Mouse (Mus musculus) ES-E14 (cell line): ENCODE data around the gene Rtl8c. TPM values are rescaled to one million over a fixed set of nuclear protein-coding genes. Genes with fewer than 3 reads are reported as not detected.
"Not testable (repeated sequence)": the region's sequence is repeated elsewhere in the genome, so short reads cannot be mapped to it uniquely, and the experiment has no call there.

Experiments used
- DNase-seq: peaks from one replicate; pipeline ENCODE4 v3.0.0-alpha.2; 2013; ENCODE audit warnings: low read depth, low spot score
- H3K27ac ChIP-seq: 2 replicates; pipeline ENCODE4 v1.5.1; 2012; ENCODE audit warnings: low read depth, mild to moderate bottlenecking, low read length, moderate library complexity, mixed read lengths; ENCODE audit not compliant: poor library complexity, insufficient read depth, severe bottlenecking
- H3K36me3 ChIP-seq: 2 replicates; pipeline ENCODE4 v1.6.1; 2012; ENCODE audit warnings: mild to moderate bottlenecking, low read length, moderate library complexity, mixed read lengths; ENCODE audit not compliant: control insufficient read depth, poor library complexity, insufficient read depth, severe bottlenecking
- H3K4me1 ChIP-seq, 2 experiments: fragments of 150-350 bp in 1 of 2; sonication (generic) in 1 of 2; 2 replicates each; pipeline ENCODE4 v1.6.1; 2012; ENCODE audit warnings: low read length in 2 of 2, mild to moderate bottlenecking in 1 of 2, mixed read lengths in 1 of 2; ENCODE audit not compliant: control insufficient read depth in 2 of 2, insufficient read depth in 2 of 2, poor library complexity in 1 of 2
- H3K4me3 ChIP-seq, 2 experiments: fragments of 150-350 bp in 1 of 2; sonication (generic) in 1 of 2; 2 replicates each; pipeline ENCODE4 v1.5.1; 2012; ENCODE audit warnings: low read length in 2 of 2, low read depth in 1 of 2, mild to moderate bottlenecking in 1 of 2, mixed read lengths in 1 of 2; ENCODE audit not compliant: insufficient read depth in 1 of 2, poor library complexity in 1 of 2, severe bottlenecking in 1 of 2
- H3K9ac ChIP-seq: 2 replicates; pipeline ENCODE4 v1.6.1; 2012; ENCODE audit warnings: low read depth, mild to moderate bottlenecking, low read length, mixed read lengths; ENCODE audit not compliant: poor library complexity, insufficient read depth, severe bottlenecking
- H3K9me3 ChIP-seq: fragments of 150-350 bp; sonication (generic); 2 replicates; pipeline ENCODE4 v1.6.1; 2012; ENCODE audit warnings: low read depth, mild to moderate bottlenecking, low read length; ENCODE audit not compliant: control insufficient read depth, insufficient read depth
- CHD2 ChIP-seq: IDR thresholded peaks from 2 replicates; pipeline ENCODE4 v1.6.1; 2014; ENCODE audit warnings: mild to moderate bottlenecking, low read depth, low read length, inconsistent platforms
- HCFC1 ChIP-seq: IDR thresholded peaks from 2 replicates; pipeline ENCODE4 v1.6.1; 2012; ENCODE audit warnings: low read length, inconsistent platforms, borderline replicate concordance; ENCODE audit not compliant: insufficient read depth
- MAFK ChIP-seq: IDR thresholded peaks from 2 replicates; pipeline ENCODE4 v1.6.1; 2014; ENCODE audit warnings: mild to moderate bottlenecking, low read depth, low read length, inconsistent platforms; ENCODE audit not compliant: insufficient read depth
- ZC3H11A ChIP-seq: IDR thresholded peaks from 2 replicates; pipeline ENCODE4 v1.6.1; 2012; ENCODE audit warnings: low read depth, mild to moderate bottlenecking, inconsistent platforms, low read length, borderline replicate concordance
- ZNF384 ChIP-seq: IDR thresholded peaks from 2 replicates; pipeline ENCODE4 v1.6.1; 2012; ENCODE audit warnings: low read depth, low read length, inconsistent platforms
- in situ Hi-C, 2 experiments: fragments of 600-800 bp; cut with MboI; formaldehyde crosslinking; loops; one replicate each; pipeline ENCODE4 v1.15.1; 2025; ENCODE audit warnings: low sequenced_read_pairs in 2 of 2, inconsistent platforms in 1 of 2; ENCODE audit not compliant: unreplicated experiment in 2 of 2
- total RNA-seq: library from RNA; depleted of rRNA; stranded (reverse); fragments of 300-350 nt; gene quantifications from 2 replicates; pipeline ENCODE4 v1.2.3, GENCODE M21; 2012; rRNA removed

The Rtl8c gene
- 1.7 TPM in 1 of 2 replicates, not detected in the other for total RNA-seq

DNA sequence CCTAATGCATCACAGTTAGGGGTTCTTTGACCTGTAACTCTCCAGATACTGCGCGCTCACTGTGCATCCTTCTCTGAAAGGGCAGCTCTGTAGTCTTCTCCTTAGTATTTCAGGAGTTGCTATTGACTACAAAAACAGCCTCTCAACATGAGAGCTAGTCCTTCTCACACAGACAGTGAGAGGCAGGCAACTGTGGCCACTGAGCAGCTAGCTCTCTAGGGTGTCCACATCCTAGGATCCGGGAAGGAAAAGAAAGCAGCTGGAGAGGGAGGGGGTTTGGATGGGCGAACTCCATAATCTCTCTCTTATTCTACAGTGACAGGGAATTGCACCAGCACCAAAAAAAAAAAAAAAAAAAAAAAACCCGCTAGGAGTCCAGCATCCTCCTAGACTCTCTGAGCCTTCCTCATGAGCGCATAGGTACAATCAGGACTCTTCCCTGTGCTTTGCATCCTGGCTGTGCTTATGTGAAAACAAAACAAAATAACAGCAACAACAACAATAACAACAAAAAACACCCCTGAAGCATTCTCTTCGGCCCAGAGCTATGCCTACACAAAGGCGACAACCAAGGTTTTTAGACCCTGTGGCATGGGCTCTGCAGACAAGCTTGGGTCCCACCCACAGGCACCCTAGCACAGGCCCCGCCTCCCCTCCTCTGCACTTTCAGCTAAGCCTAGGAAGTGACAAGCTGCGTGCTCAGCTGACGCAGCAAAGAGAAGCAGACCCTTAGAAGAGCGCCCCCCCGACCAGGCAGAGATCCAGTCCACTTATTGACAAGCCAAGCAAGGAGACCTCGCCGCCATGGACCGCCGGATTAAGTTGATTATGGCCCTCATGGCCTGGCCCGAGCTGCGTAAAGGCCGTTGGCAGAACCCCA, at the start of gene Rtl8c:
Gene Rtl8c (plus strand): TSS at position 791 of the 880 bp plus-strand sequence.
- peak within 1 kb of the TSS; percentile 17; the same call in 1 of the 2 replicates for H3K9ac ChIP-seq
- H3K4me1 ChIP-seq = no peaks in the 10 kb centered on the region

DNA sequence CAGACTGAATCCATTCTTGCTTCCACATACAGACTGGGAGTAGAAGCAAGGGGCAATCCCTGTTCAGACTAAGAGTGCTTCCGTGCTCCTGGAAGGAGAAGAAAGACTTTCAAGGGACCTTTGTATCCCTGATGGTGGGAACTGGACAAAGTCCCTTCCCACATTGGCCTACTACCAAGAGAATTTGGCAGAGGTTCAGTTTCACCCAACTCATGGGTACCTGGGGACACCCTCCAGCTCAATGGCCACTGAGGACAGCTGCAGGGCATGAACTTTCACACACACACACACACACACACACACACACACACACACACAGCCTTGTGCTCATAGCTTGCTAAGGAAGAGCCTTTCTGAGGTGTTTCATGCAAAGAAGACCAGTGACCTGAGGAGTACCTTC, 28.5 kb upstream of the Rtl8c start:
- in situ Hi-C loops = no loop called here
- H3K9me3 ChIP-seq = no peaks in the 10 kb centered on the region

More for the DNA sequence above, at the start of gene Rtl8c:
- in situ Hi-C loops = no loop called here
- Histone ChIP-seq H3K9me3 (no peaks in the 10 kb centered on the region), H3K36me3 (no peaks in the 10 kb centered on the region), H3K27ac (no peak within 1 kb of the TSS), H3K4me3 (peak within 1 kb of the TSS in 1 of 2 experiments; percentile 47; a peak in 1 of 4 replicates)
- no peak for DNase-seq
- TF ChIP-seq CHD2 (no peak), HCFC1 (no peak), MAFK (no peak), ZC3H11A (no peak), ZNF384 (no peak)

DNA sequence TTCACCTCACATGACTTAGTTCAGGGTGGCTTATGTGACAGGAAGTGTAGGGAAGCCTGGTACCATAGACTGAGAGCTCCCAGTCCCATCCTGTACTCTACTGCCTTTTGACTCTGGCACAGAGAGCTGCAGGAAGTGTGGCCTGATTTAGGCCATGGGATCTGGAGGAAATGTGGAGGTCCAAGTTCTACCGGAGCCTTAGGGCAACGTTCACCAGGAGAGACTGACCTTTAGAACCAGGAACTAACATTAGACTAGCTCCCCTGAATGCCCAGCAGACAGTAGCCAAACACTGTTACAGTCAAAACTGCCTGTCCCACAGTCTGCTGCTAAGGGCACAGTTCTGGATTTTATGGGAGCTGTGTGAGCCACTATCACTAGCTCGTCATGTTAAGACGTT, 26.4 kb upstream of the Rtl8c start:
- DNase-seq, H3K27ac ChIP-seq, in situ Hi-C loops, H3K9ac ChIP-seq, H3K4me1 ChIP-seq, H3K36me3 ChIP-seq, H3K9me3 ChIP-seq, H3K4me3 ChIP-seq: not testable (repeated sequence)

More for the DNA sequence above, 28.5 kb upstream of the Rtl8c start:
- H3K4me1 ChIP-seq = no peaks in the 10 kb centered on the region
- TF ChIP-seq MAFK = no peak
- TF ChIP-seq ZNF384 = no peak
- no peak for TF ChIP-seq HCFC1
- no peak overlapping the region for H3K27ac ChIP-seq
- H3K36me3 ChIP-seq = no peaks in the 10 kb centered on the region
- DNase-seq = no peak
- no peak overlapping the region for H3K4me3 ChIP-seq
- H3K9ac ChIP-seq = no peak overlapping the region

GRCm38 (mm10) chrX:53583404-53583803, 24.4 kb upstream of the Rtl8c start:
- H3K4me3 ChIP-seq, H3K9ac ChIP-seq, in situ Hi-C loops, H3K27ac ChIP-seq, H3K4me1 ChIP-seq, DNase-seq, H3K36me3 ChIP-seq, H3K9me3 ChIP-seq: not testable (repeated sequence)

DNA sequence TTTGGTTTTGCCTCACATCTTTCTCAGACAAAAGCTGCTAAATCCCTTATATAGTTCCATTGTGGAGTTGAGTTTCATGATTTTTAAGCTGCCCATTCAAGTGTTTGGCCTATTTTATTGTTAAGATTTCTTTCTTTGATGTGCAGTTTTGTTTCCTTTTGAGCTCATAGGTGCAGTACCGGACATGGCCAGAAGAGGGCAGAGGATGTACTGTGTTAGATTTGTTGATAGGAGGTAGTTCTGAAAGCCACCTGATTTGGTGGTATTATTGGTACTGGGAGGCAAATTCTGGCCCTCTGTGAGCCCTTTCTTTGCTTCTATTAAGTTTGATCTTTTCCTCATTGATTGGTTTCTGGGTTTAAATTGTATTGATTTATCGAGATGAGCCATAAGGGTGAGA, 7.8 kb upstream of the Rtl8c start:
- H3K9ac ChIP-seq, H3K27ac ChIP-seq, H3K36me3 ChIP-seq, in situ Hi-C loops, H3K9me3 ChIP-seq, DNase-seq, H3K4me3 ChIP-seq, H3K4me1 ChIP-seq: not testable (repeated sequence)

GRCm38 (mm10) chrX:53606176-53606575, 1.7 kb upstream of the Rtl8c start:
- DNase-seq, H3K9me3 ChIP-seq, H3K27ac ChIP-seq, H3K9ac ChIP-seq, H3K4me1 ChIP-seq, H3K4me3 ChIP-seq, H3K36me3 ChIP-seq, in situ Hi-C loops: not testable (repeated sequence)
